Mouse (Mus musculus): Measurements from ENCODE around the gene Crygd. TPM values are rescaled to one million over a fixed set of nuclear protein-coding genes. Genes with fewer than 3 reads are reported as not detected.

Crygd gene
- not detected for total RNA-seq (2023)

GRCm38 (mm10) chr1:65063352-65063751 is at the start of gene Crygd:
Gene Crygd (minus strand): TSS chr1:65063452.

DNA sequence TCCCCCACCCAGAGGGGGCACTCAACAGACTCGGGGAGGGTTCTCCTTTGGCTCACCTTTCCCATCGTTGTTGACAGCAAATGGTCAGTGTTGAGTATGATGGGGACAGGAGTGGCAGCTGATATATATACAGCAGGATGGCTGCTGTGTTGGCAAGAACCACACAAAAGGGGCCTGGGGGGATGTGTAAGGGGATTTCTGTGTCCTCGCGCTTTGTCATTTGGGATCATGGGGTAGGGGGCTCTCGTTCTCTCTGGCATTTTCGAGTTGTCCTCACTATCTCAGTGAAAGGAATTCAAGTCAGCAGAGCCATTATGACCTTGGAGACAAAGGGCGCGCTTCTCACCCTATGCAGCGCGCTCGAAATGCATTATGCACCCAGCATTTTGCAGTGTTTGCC is 40.0 kb upstream of the Crygd start, which contains the start of gene Cryga:
Gene Cryga (minus strand): TSS at position 101 of the 400 bp plus-strand sequence.

GRCm38 (mm10) chr1:65082188-65082587 is 18.9 kb upstream of the Crygd start, which contains the start of gene Crygb:
Gene Crygb (minus strand): TSS chr1:65082288.

GRCm38 (mm10) chr1:65073589-65073988 is 10.3 kb upstream of the Crygd start, which contains the start of gene Crygc:
Gene Crygc (minus strand): TSS chr1:65073689.

DNA sequence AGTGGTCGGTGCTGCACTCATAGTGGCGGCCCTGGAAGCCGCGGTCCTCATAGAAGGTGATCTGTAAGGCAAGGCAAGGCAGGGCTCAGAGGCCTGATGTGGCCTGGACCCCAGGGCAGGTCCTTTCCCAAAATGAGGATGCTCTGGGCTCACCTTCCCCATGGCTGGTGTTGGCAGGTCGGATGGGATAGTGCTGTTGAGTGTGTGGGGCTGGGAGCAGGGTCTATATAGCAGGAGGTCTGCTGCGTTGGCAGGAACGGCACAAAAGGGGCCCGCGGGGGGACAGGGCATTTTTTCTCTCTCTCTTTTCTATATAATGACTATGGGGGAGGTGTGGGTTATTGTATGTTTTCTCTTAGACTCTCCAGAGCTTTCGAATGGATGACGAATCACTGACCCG is 12.3 kb downstream of the Crygd start, which contains the start of gene Cryge:
Gene Cryge (minus strand): TSS at position 198 of the 400 bp plus-strand sequence.

GRCm38 (mm10) chr1:65032641-65033040 is 30.6 kb downstream of the Crygd start, which contains the start of gene Akr1cl:
Gene Akr1cl (minus strand): TSS chr1:65032759.

Other genes starting within 250 kb of the Crygd start
- 100 to 1,000 TPM; 108 to 128 TPM for gene Plekhm3, start 106.6 kb downstream of the Crygd start, total RNA-seq (2023)
- gene Akr1cl, start 30.7 kb downstream of the Crygd start, total RNA-seq (2023): not detected
- not detected for gene Cryge, start 12.3 kb downstream of the Crygd start, total RNA-seq (2023)
- not detected for gene Crygc, start 10.2 kb upstream of the Crygd start, total RNA-seq (2023)
- not detected for gene Crygb, start 18.8 kb upstream of the Crygd start, total RNA-seq (2023)
- not detected for gene Cryga, start 39.9 kb upstream of the Crygd start, total RNA-seq (2023)
- not detected for gene Gm28845, start 56.1 kb upstream of the Crygd start, total RNA-seq (2023)
- not detected for gene D630023F18Rik, start 59.8 kb upstream of the Crygd start, total RNA-seq (2023)
- 100 to 1,000 TPM; 126 to 135 TPM for gene Idh1, start 123.0 kb upstream of the Crygd start, total RNA-seq (2023)
- gene Pikfyve, start 123.2 kb upstream of the Crygd start, total RNA-seq (2023): 10 to 100 TPM; 54.3 to 59.8 TPM
- gene Pth2r, start 218.6 kb upstream of the Crygd start, total RNA-seq (2023): not detected

All from monocyte, adult 59 days (primary cell).